Mouse (Mus musculus) embryonic fibroblast, embryonic 13.5 days (primary cell): ENCODE results near the gene Mthfd1.

Experiments used
- CTCF ChIP-seq: IDR thresholded peaks from 2 replicates; pipeline ENCODE4 v1.5.1; 2011; ENCODE audit warnings: mild to moderate bottlenecking, control low read depth, low read length, moderate library complexity, borderline replicate concordance; ENCODE audit not compliant: insufficient read depth
- POLR2A ChIP-seq: IDR thresholded peaks from 2 replicates; pipeline ENCODE4 v1.6.1; 2011; ENCODE audit warnings: low read depth, mild to moderate bottlenecking, control low read depth, low read length, moderate library complexity

DNA sequence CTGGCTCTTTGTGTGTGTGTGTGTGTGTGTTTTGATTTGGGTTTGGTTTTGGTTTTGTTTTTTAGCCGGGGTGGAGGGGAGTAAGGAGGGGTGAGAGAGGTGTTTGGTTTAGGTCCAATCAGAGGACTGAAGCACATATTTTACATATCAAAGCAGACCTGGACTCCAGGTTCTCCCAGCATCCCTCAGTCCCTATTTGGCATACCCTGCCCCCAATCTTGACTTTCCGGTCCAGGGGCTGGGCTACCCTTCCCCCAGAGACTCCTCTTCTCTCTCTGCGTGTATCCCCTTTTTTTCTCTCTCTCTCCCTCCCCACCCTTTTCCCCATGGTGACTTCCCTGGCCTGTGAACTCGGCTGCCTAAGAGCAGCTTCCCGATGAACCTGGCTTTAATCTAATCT, 40.0 kb upstream of the Mthfd1 start:
- no peak for TF ChIP-seq POLR2A
- no peak for TF ChIP-seq CTCF
